Mouse (Mus musculus) activated CD4-positive, CD25-positive, alpha-beta regulatory T cell, adult 4 months (primary cell): ENCODE measurements around the gene Ndufs3. TPM values are rescaled to one million over a fixed set of nuclear protein-coding genes. Genes with fewer than 3 reads are reported as not detected.

ENCODE experiments used
- ATAC-seq: one replicate; pipeline ENCODE4 v1.8.0; 2017
- polyA plus RNA-seq, 2 experiments: library from polyadenylated mRNA; unstranded; fragments of 100-300 nt; shearing (Covaris generic); gene quantifications; one replicate each; pipeline ENCODE4 v1.2.1; 2017

Ndufs3 gene
- polyA plus RNA-seq, 2 experiments from 2014 or later = 119 to 121 TPM

DNA sequence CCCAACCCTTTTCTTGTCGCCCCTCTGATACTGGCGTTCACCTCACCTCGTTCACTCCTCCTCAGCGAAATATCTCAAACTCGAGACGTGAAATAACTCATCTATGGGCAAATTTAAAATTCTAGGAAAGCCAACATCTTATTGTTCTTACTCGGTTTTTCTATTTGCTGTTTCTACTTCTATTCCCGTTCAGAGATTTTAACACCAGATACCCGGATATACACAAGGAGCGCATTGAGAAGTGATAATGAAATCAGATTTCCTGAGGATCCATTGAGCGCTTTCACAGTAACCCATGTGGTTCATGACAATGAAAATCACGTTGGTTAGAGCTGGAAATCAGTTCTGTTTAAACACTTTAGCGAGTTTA lies 57.0 kb downstream of the Ndufs3 start:
- no peak for ATAC-seq

DNA sequence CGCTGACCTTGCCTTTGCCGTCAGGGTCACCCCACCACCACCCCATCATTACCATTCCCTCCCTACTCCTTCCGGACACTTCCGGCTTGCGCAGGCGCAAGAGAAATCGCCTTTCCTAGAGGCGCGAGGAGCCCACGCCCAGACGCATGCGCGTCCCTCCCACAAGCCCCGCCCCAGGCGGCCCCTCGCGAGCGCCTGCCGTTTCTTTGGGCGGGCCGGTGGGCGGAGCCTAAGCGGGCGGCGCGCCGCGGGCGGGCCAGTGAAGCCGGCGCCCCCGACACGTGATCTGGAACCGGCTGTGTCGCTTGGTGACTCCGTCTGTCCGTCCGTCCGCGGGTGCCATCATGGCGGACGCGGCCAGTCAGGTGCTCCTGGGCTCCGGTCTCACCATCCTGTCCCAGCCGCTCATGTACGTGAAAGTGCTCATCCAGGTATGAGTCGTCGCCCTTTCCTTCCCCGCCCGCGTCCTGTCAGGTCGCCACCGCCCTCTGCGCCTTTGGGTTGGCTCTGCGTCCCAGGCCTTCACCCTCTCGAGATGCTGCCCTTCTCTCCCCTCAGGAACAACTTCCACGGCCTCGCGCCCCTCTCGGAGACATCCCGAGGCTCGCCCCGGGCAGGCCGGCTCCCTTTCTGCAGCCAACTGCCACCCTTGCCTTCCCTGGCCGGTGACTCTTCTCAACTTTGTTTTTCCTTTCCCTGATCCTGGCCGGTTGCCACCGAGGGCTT lies 57.5 kb downstream of the Ndufs3 start, which contains the start of gene Mtch2:
Gene Mtch2 (plus strand): TSS at position 201 of the 726 bp plus-strand sequence.
- ATAC-seq = peak; percentile 86

DNA sequence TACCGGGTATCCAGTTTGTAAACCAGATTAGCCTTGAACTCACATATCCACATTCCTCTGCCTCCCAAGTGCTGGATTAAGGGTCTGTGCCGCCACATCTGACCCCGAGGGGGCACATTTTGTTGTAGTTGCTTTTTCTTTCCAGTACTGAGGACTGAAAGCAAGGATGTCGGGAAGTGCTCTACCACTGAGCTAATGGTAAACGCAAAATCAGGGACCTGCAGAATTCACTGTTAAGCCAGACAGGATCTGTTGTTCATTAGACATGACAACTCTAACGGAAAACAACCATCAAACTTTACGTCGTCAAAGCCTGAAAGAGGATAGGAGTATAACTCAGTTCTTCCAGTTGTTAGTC lies 58.1 kb downstream of the Ndufs3 start:
- ATAC-seq = peak; percentile 59

DNA sequence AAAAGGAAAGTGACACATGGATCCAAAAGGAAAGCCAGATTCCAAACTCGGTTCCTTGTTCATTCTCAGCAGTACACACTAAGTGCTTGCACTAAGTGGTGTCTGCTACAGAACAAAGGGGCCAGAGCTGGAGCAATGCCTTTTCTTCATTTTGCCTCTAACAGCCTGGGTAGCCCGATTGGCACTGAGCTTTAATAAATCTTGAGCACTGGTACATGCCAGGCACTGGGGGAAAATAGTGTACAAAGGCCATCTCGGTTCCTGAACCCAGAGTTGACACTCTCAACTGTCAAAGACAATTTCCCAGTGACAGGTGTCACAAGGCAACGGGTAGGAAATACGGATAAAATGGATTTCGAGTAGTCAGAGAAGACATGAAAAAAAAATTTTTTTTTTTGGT lies 58.5 kb downstream of the Ndufs3 start:
- no peak for ATAC-seq

DNA sequence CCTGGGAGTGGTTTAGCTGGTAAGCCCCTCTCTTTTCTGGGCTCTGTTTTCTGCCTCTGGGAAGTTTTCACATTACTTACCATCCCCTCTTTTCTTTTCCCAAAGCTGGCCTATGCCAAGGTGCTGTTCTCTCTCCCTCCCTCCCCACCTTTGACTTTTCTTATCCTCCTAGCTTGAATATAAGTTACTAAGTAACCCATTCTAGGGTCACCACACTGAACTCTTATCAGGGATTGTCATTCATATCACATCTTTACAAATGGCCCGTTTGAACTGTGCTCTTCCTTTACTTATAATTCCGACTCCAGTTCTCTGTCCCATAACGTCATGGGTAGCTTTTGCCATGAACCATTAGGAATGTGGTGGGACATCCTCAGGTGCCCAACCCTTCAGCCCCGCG lies 59.4 kb downstream of the Ndufs3 start:
- ATAC-seq = no peak

Other genes starting within 250 kb of the Ndufs3 start
- 10 to 100 TPM; 23.4 to 28.1 TPM for gene Nup160, start 227.6 kb downstream of the Ndufs3 start, polyA plus RNA-seq
- 100 to 1,000 TPM in 1 of 2 experiments, 10 to 100 TPM in 1; 84.7 to 121 TPM for gene Fnbp4, start 159.5 kb downstream of the Ndufs3 start, polyA plus RNA-seq
- gene Agbl2, start 122.1 kb downstream of the Ndufs3 start, polyA plus RNA-seq = not detected
- 100 to 1,000 TPM; 116 to 122 TPM for gene Mtch2, start 57.7 kb downstream of the Ndufs3 start, polyA plus RNA-seq
- gene C1qtnf4, start 19.0 kb downstream of the Ndufs3 start, polyA plus RNA-seq = 1 to 10 TPM in 1 of 2 experiments, under 1 TPM in 1; 0.89 to 1.5 TPM
- gene Kbtbd4, start 87 bp downstream of the Ndufs3 start, polyA plus RNA-seq = 10 to 100 TPM; 34.3 to 37.8 TPM
- 10 to 100 TPM; 44.5 to 53.3 TPM for gene Celf1, start 35.6 kb upstream of the Ndufs3 start, polyA plus RNA-seq
- gene Rapsn, start 130.8 kb upstream of the Ndufs3 start, polyA plus RNA-seq = 1 to 10 TPM; 5.3 to 5.6 TPM
- gene Psmc3, start 149.2 kb upstream of the Ndufs3 start, polyA plus RNA-seq = 100 to 1,000 TPM; 196 to 209 TPM
- 10 to 100 TPM; 15.6 to 21.8 TPM for gene Slc39a13, start 165.6 kb upstream of the Ndufs3 start, polyA plus RNA-seq
- gene Spi1, start 177.6 kb upstream of the Ndufs3 start, polyA plus RNA-seq = not detected
- not detected for gene Mybpc3, start 213.3 kb upstream of the Ndufs3 start, polyA plus RNA-seq